Mouse (Mus musculus) left cerebral cortex, adult 2 months (tissue): Measurements from ENCODE around the gene Gm21885. TPM values are rescaled to one million over a fixed set of nuclear protein-coding genes. Genes with fewer than 3 reads are reported as not detected.
A peak's percentile ranks its signal among the peaks of the same experiment; 100 is the strongest.
"Not testable (repeated sequence)": the region's sequence is repeated elsewhere in the genome, so short reads cannot be mapped to it uniquely, and the experiment has no call there.

Experiments
- DNase-seq, 2 experiments: peaks; one replicate each; pipeline ENCODE4 v3.0.0; 2021 to 2022; ENCODE audit warnings: low spot score in 2 of 2, mixed read lengths in 1 of 2; ENCODE audit errors: extremely low spot score in 1 of 2
- H3K27ac ChIP-seq: fragments of 200-600 bp; 2 replicates; pipeline ENCODE4 v1.8.1; 2022
- H3K4me3 ChIP-seq: fragments of 200-600 bp; 2 replicates; pipeline ENCODE4 v1.8.1; 2022
- CTCF ChIP-seq: fragments of 200-600 bp; IDR thresholded peaks from 2 replicates; pipeline ENCODE4 v1.8.1; 2022; ENCODE audit warnings: antibody characterized with exemption, mild to moderate bottlenecking, moderate library complexity
- intact Hi-C: fragments of 180-260 bp; cut with DNase I; formaldehyde crosslinking; loops from one replicate; pipeline ENCODE4 v1.15.1; 2025
- total RNA-seq, 2 experiments: library from RNA; stranded (reverse); gene quantifications; 2 replicates each; pipeline ENCODE4 v1.2.3; 2021

Gm21885 gene
- total RNA-seq, 2 experiments from 2014 or later: not detected

DNA sequence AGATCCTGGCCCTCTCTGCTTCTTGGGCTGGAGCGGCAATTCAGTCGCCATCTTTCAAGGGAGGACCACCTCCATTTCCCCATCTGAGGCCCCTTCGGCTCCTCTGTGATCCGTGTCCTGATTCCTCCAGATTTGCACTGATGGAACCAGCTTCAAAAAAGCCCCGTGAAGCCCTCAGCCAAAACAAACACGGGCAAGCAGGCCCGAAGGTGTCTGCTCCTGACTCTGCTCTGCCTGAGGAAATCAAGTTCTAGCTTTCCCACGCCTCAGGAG lies 34.9 kb upstream of the Gm21885 start:
- H3K4me3 ChIP-seq: no peak overlapping the region
- DNase-seq: no peak
- no peak overlapping the region for H3K27ac ChIP-seq
- TF ChIP-seq CTCF: no peak
- intact Hi-C loops: no loop called here

DNA sequence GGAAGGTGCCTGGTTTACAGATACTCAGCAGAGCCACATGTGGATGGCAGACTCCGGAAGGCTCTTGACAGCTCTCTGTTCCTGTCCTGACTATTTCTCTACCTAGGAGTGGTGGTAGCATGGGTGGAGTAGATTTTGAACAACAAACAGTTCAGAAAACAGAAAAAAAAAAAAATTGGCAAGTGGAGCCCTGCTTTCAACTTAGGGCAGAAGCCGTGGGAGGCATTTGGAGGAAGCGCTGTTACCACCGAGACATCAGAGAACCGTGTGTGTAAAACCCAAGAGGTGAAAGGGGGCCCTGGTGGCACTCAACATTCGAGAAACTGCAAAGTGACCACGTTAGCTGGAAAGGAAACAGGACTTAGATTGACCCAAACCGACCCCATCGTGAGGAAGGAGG lies 28.5 kb upstream of the Gm21885 start:
- H3K4me3 ChIP-seq: no peak overlapping the region
- intact Hi-C loops: no loop called here
- H3K27ac ChIP-seq: no peak overlapping the region
- DNase-seq: no peak
- no peak for TF ChIP-seq CTCF

DNA sequence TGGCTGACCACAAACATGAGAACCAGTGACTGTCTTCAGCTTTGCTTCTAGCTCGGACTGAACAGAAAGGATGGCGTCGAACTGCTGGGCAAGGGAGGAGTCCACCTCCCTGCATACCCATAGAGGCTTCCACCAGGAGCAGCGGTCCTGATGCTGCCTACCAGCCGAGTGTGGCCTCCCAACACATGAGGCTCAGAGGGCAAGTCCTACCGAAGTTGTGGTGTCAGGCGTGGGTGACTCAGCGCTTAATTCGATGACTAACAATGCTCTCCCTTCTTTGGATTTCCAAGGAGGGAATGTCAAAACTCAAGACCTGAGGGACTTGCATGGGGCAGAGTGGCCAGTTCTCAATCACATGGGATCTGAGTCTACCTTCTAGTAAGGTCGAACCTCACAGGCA lies 28.0 kb upstream of the Gm21885 start:
- intact Hi-C loops: no loop called here
- no peak for TF ChIP-seq CTCF
- no peak overlapping the region for H3K4me3 ChIP-seq
- H3K27ac ChIP-seq: no peak overlapping the region
- no peak for DNase-seq

DNA sequence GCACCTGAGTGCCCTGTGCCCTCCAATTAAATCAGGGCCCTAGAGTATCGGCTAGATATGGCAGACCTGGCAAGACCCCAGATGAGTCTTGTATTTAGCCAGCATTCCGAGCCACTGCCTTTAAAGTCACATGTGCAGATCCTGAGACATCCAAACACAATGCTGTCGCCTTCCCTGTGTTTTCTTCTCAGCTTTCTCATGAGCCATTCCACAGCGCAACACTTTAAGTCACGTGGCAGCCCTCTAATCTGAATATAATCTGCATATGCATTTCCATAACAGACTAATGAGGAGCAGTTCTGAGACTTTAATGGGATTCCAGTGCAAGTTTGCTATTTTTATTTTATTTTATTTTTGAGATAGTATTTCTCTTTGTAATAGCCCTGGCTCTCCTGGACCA lies 25.9 kb upstream of the Gm21885 start:
- DNase-seq: no peak
- TF ChIP-seq CTCF: no peak
- intact Hi-C loops: no loop called here
- Histone ChIP-seq H3K27ac (no peak overlapping the region), H3K4me3 (no peak overlapping the region)

DNA sequence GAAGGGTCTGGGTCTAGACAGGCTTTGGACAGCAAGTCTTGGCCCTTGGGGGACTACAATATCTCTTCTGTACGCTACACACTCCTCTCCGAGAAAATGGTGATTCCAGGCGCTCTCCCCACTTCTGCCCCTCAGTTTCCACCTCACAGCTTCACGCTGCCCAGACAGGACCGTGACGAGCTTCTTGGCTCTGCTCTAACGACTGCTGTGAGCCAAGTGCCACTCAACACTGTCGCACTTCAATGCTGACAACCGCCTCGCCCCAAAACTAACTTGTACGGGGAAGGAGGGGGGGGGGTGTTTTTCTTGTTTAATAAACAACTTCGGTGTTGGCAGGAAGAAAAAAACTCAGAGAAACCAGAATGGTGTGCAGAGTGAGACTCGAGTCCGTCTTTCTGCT lies 23.7 kb upstream of the Gm21885 start:
- no peak for DNase-seq
- Histone ChIP-seq H3K4me3 (no peak overlapping the region), H3K27ac (no peak overlapping the region)
- no peak for TF ChIP-seq CTCF
- intact Hi-C loops: no loop called here

DNA sequence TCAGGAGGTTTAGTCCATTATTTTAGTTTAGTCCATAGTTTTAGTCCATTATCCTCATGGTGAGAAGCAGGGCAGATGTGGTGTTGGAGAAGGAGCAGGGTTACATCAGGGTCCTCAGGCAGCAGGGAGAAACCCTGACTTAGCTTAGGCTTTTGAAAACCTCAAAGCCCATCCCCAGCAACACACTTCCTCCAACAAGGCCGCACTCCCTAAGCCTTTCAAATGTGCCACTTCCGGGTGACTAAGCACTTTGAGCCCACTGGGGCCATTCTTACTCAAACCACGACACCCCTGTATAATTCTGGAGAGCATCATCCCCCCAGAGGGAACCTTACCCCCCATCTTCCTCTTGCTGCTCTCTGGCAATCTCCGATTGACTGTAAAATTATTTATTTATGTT lies 21.9 kb upstream of the Gm21885 start:
- no peak for TF ChIP-seq CTCF
- H3K27ac ChIP-seq: no peak overlapping the region
- intact Hi-C loops: no loop called here
- DNase-seq: no peak
- H3K4me3 ChIP-seq: no peak overlapping the region

DNA sequence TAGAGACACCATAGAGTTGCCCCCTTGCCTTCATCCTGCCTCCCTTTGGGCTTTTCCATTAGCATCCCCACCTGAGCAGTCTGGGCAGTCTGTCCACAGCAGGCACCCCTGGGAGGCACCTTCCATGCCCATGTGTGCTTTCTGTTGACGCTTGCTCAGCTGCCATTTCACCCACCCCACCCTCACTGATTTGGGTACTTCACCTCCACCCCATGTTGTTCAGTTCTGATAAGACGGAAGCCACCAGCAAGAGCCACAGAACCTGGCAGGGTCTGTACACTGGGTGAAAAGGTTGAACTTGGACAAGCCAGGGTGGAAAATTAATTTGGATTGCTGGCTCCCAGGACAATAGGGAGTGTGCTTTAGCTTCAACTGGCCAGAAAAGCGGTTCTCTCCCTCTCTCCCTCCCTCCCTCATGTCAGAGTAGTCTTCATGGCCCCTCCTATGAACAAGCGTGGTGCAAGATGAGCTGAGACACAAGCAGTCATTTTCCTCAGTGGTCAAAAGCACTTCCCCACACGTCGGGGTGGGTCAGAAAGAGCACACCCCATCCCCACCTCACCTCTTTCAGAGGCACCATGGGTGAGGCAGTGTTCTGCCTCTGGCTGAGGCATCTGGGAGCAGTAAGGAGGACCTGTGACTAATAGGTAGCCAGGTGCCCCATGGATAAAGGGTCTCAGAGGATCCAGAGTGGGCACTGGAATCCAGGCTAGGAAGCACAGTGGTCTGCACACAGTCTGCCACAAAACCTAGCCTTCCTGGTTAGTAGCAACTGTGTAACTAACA lies 19.9 kb upstream of the Gm21885 start:
- no peak for TF ChIP-seq CTCF
- intact Hi-C loops: no loop called here
- H3K27ac ChIP-seq: no peak overlapping the region
- no peak for DNase-seq
- H3K4me3 ChIP-seq: no peak overlapping the region

DNA sequence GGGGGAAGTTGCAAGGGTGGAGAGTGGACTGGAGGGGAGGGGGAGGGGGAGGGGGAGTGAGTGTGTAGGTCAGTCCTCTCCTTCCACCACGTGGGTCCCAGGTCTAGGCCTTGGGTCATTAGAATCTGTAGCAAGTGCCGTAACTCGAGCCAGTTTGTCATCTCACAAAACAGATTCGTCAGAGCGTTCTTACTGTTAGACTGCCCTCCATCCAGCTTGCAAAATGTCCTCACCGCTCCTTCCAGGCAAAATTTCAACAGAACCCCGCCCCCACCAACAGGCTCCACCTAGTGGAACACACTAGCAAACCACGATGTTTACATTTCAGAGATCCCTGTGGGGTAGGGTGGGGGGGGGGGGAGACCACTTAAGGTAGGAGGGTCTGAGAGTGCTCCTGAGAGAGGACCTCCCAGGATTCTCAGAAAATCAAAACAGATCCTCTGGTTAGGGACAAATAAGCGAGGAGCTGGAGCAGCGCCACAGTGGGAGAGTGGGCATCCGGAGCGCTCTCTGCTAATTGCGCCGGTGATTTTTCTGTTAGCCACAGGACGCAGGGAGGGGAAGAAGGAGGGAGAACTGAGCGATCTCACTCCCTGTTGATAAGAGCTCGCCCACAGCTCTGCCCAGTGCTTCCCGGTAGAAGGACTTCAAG lies 16.4 kb upstream of the Gm21885 start:
- Histone ChIP-seq H3K4me3 (peak overlapping the region; percentile 41), H3K27ac (peak overlapping the region; percentile 74)
- peak; percentile 50 for TF ChIP-seq CTCF
- intact Hi-C loops: no loop called here
- DNase-seq: peak; percentile 39 to 43

DNA sequence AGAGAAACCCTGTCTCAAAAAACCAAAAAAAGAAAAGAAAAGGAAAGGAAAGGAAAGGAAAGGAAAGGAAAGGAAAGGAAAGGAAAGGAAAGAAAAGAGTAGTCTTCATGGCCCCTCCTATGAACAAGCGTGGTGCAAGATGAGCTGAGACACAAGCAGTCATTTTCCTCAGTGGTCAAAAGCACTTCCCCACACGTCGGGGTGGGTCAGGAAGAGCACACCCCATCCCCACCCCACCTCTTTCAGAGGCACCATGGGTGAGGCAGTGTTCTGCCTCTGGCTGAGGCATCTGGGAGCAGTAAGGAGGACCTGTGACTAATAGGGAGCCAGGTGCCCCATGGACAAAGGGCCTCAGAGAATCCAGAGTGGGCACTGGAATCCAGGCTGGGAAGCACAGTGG lies 15.5 kb upstream of the Gm21885 start:
- intact Hi-C loops, H3K27ac ChIP-seq, H3K4me3 ChIP-seq, DNase-seq: not testable (repeated sequence)

DNA sequence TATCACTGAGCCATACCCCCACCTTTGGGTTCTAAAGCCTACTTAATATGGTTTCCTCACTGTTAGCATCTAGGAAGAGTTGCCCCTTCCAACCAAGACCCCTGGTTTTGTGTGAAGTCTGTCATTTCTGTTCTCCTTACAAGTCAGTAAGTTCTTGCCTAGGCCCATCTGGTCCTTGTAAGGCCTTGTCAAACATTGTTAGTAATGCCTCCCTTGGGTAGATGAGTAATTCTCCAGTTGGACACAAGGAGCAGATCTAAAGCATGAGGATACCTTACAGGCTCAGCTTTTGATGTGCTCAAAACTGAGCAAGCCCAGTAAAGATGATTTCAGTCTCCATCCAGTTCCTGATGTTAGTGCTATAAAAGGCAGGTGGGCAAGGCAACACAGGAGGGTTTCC lies 12.9 kb upstream of the Gm21885 start:
- Histone ChIP-seq H3K4me3 (no peak overlapping the region), H3K27ac (no peak overlapping the region)
- DNase-seq: no peak
- no peak for TF ChIP-seq CTCF
- intact Hi-C loops: no loop called here

DNA sequence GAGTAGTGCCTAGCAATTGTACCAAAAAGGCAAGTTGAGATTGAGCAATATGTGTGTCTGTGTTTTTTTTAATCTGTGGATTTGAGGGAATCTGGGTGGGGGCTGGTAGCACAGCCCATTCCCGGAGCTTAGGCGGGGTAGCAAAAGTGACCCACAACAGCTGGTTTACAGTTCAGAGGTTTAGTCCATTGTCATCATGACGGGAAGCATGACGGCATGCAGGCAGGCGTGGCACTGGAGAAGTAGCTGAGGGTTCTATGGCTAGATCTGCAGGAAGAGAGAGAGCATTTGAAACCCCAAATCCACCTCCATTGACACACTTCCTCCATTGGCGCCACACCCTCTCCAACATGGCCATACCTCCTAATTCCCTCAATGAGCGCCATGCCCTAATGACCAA lies 11.8 kb upstream of the Gm21885 start:
- no peak for DNase-seq
- Histone ChIP-seq H3K4me3 (no peak overlapping the region), H3K27ac (no peak overlapping the region)
- intact Hi-C loops: loop anchor here (10.0 kb wide), 1 partner anchor 305 kb away; the partner anchor contains the start of genes Gm20390 and Nme1
- TF ChIP-seq CTCF: no peak

DNA sequence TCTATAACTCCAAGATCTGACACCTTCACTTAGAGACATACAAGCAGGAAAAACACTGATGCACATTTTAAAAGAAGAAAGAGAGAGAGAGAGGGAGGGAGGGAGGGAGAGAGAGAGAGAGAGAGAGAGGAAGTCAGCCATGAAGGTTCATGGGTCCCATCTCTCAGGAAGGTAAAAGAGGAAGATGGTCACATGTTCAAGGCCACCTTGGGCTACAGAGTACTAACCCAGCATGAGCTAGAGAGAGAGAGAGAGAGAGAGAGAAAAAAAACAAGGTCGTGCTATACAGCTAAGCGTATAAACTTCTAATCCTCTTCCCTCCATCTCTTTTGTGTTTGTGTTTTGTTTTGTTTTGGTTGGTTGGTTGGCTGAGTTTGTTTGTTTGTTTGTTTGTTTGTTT lies 10.7 kb upstream of the Gm21885 start:
- intact Hi-C loops: loop anchor here (10.0 kb wide), 1 partner anchor 306 kb away; the partner anchor contains the start of genes Gm20390 and Nme1
- TF ChIP-seq CTCF: no peak
- Histone ChIP-seq H3K4me3 (no peak overlapping the region), H3K27ac (no peak overlapping the region)
- DNase-seq: no peak
